Mouse (Mus musculus) heart, adult 2 months (tissue): ENCODE measurements around the gene Gm49403. TPM values are rescaled to one million over a fixed set of nuclear protein-coding genes. Genes with fewer than 3 reads are reported as not detected.

Source experiments
- DNase-seq, 2 experiments: peaks; one replicate each; pipeline ENCODE4 v3.0.0; 2021
- H3K27ac ChIP-seq: fragments of 200-600 bp; 2 replicates; pipeline ENCODE4 v1.8.1; 2022
- H3K27me3 ChIP-seq: fragments of 200-500 bp; 2 replicates; pipeline ENCODE4 v1.6.1; 2012; ENCODE audit warnings: mild to moderate bottlenecking, low read length, inconsistent platforms, mixed read lengths; ENCODE audit not compliant: control insufficient read depth, insufficient read depth
- H3K36me3 ChIP-seq: fragments of 200-500 bp; 2 replicates; pipeline ENCODE4 v1.6.1; 2012; ENCODE audit warnings: low read length, inconsistent platforms; ENCODE audit not compliant: control insufficient read depth, insufficient read depth
- H3K4me1 ChIP-seq: fragments of 200-500 bp; 2 replicates; pipeline ENCODE4 v1.6.1; 2011; ENCODE audit warnings: low read length; ENCODE audit not compliant: control insufficient read depth, insufficient read depth
- H3K4me3 ChIP-seq: fragments of 200-600 bp; 2 replicates; pipeline ENCODE4 v1.8.1; 2022
- H3K79me2 ChIP-seq: fragments of 200-500 bp; replicated peaks from 2 replicates; pipeline ENCODE4 v1.6.1; 2012; ENCODE audit warnings: mild to moderate bottlenecking, inconsistent platforms, low read length, moderate library complexity, mixed read lengths; ENCODE audit not compliant: control insufficient read depth, insufficient read depth
- H3K9ac ChIP-seq: fragments of 200-500 bp; 2 replicates; pipeline ENCODE4 v1.6.1; 2012; ENCODE audit warnings: low read depth, mild to moderate bottlenecking, control low read depth, inconsistent platforms, low read length, mixed read lengths
- CTCF ChIP-seq: fragments of 200-600 bp; IDR thresholded peaks from 2 replicates; pipeline ENCODE4 v1.8.1; 2022; ENCODE audit warnings: antibody characterized with exemption, mild to moderate bottlenecking, moderate library complexity
- EP300 ChIP-seq: fragments of 200-500 bp; IDR thresholded peaks from 2 replicates; pipeline ENCODE4 v1.6.1; 2011; ENCODE audit warnings: low read depth, low read length, control low read depth; ENCODE audit not compliant: insufficient read depth
- POLR2A ChIP-seq: fragments of 200-500 bp; IDR thresholded peaks from 2 replicates; pipeline ENCODE4 v1.6.1; 2011; ENCODE audit warnings: mild to moderate bottlenecking, low read depth, low read length, control low read depth; ENCODE audit not compliant: insufficient read depth
- WGBS: fragments of 180-500 bp; shearing (Covaris S2); methylation state at CpG from one replicate; pipeline ENCODE4 v1.1.7; 2018; 5-methylcytosine and 5-hydroxymethylcytosine counted together
- intact Hi-C: fragments of 180-260 bp; cut with DNase I; formaldehyde crosslinking; loops from one replicate; pipeline ENCODE4 v1.15.1; 2025
- polyA plus RNA-seq: library from polyadenylated mRNA; depleted of rRNA; stranded (reverse); fragments of >200 nt; gene quantifications from 2 replicates; pipeline ENCODE4 v1.2.3, GENCODE M21; 2012
- total RNA-seq, 2 experiments: library from RNA; stranded (reverse); gene quantifications; 2 replicates each; pipeline ENCODE4 v1.2.3; 2021

Gene Gm49403
- total and polyA plus RNA-seq, 3 experiments: not detected

DNA sequence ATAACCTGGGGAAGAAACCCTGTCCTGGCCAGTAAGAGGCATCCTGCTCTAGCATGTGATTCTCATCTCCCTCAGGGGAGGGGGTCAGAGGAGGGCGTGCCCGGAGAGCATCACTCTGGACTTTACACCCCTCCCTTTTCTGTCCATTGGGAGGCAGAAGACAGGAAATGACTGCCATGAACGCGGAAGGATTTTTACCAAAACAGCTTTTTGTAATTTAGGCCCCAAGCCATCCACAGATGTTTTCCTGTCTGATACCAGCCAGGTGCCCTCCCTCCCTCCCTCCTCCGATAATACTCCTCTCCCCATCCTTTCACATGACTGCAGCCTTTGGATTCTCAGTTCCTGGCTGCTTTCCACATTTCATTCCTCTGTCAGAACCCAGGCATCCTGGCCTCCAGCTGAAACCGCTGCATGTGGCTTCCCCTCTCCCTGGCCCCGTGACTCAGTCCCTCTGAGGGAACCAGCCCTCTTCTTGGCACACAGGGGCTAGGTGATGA lies 33.3 kb upstream of the Gm49403 start, which contains the start of gene Lrrn4cl:
Lrrn4cl (plus strand) TSS at position 367 of the 500 bp plus-strand sequence.
- TF ChIP-seq CTCF (no peak), EP300 (no peak), POLR2A (no peak)
- no peaks in the 10 kb centered on the region for H3K79me2 ChIP-seq
- H3K4me3 ChIP-seq: no peak within 1 kb of the TSS
- H3K27ac ChIP-seq: peak within 1 kb of the TSS; percentile 6; the same call in 1 of the 2 replicates
- intact Hi-C loops: no loop called here
- H3K36me3 ChIP-seq: no peaks in the 10 kb centered on the region
- DNase-seq: peak; percentile 42 to 57
- 10% methylated on average over 7 of the region's 7 CpGs for WGBS
- peaks cover 2% of the 10 kb centered on the region; the same call in 1 of the 2 replicates for H3K4me1 ChIP-seq
- H3K9ac ChIP-seq: no peak within 1 kb of the TSS
- H3K27me3 ChIP-seq: no peaks in the 10 kb centered on the region

DNA sequence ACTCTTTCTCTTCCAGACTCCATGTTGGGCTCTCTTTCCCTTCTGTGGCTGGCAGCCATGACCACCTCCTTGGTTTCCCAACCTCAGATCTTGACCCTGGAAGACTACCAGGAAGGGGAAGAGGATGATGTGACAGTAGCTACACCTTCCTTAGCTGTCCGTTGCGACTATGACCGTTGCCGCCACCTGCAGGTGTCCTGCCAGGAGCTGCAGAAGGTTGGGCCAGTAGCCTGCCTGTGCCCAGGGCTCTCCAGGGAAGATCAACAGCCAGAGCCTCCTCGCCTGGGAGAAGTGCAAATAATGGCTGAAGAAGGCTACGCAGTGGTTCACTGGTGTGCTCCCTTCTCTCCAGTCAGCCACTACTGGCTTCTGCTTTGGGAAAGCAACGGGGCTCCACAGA lies 32.1 kb upstream of the Gm49403 start:
- H3K27ac ChIP-seq: no peak overlapping the region
- WGBS: 62% methylated on average over 7 of the region's 7 CpGs
- no peaks in the 10 kb centered on the region for H3K36me3 ChIP-seq

DNA sequence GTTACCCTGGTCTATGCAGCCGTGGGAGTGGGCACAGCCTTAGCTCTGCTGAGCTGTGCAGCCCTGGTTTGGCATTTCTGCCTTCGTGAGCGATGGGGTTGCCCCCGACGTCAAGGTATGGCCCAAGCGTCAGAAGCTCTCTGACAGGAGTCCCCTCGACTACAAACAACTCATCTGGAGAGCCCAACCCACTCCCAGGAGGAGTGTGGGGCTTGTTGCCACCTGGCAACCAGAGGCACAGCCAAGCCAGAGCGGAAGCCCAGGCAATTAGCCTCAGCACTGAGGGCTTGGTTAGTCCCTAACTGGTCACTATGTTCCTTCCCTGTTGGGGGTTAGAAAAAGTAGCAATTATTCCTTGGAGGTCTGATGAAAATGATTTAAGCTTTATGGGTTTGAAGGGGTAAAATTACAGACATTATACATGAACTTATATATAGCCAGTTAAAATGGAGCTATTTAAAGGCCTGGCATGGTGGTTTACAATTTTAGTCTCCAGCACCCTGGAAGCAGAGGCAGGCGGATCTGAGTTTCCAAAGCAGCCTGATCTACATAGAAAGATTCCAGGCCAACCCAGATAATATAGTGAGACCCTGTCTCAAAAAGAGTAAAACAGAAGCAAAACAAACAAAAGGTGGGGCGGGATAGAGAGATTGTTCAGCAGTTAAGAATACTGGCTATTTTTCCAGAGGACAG lies 31.3 kb upstream of the Gm49403 start:
- Histone ChIP-seq H3K79me2 (no peaks in the 10 kb centered on the region), H3K36me3 (no peaks in the 10 kb centered on the region), H3K9ac (no peak overlapping the region), H3K27ac (no peak overlapping the region), H3K4me3 (no peak overlapping the region), H3K4me1 (peaks cover 2% of the 10 kb centered on the region; the same call in 1 of the 2 replicates), H3K27me3 (no peaks in the 10 kb centered on the region)
- 63% methylated on average over 10 of the region's 10 CpGs for WGBS
- TF ChIP-seq POLR2A (no peak), CTCF (no peak), EP300 (no peak)
- peak; percentile 47 to 63 for DNase-seq
- intact Hi-C loops: no loop called here

More for the DNA sequence above, 32.1 kb upstream of the Gm49403 start:
- TF ChIP-seq POLR2A (no peak), EP300 (no peak), CTCF (no peak)
- H3K79me2 ChIP-seq: no peaks in the 10 kb centered on the region
- intact Hi-C loops: no loop called here
- peaks cover 2% of the 10 kb centered on the region; the same call in 1 of the 2 replicates for H3K4me1 ChIP-seq
- DNase-seq: no peak
- no peak overlapping the region for H3K4me3 ChIP-seq
- no peak overlapping the region for H3K9ac ChIP-seq
- H3K27me3 ChIP-seq: no peaks in the 10 kb centered on the region

DNA sequence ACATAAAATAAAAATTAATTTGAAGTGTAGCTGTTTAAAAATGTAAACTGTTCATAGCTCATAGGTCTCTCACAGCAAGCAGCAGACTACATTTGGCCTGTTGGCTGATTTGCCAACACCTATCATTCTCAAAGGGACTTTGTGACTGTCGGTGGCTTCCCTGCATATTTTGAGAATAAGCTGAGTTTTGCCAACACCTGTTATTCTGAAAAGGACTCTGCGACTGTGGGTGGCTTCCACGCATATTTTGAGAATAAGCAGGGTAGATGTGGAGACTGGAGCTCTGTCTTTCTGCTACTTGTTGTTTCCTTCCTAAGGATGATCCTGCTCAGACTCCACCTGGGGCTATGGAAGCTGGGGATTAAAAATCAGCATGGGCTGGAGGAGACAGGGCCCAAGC lies 30.6 kb upstream of the Gm49403 start:
- no peaks in the 10 kb centered on the region for H3K36me3 ChIP-seq
- 78% methylated on average over 3 of the region's 3 CpGs for WGBS
- H3K27ac ChIP-seq: no peak overlapping the region
- intact Hi-C loops: no loop called here
- TF ChIP-seq POLR2A (no peak), CTCF (no peak), EP300 (no peak)
- no peak for DNase-seq
- no peaks in the 10 kb centered on the region for H3K79me2 ChIP-seq
- H3K27me3 ChIP-seq: no peaks in the 10 kb centered on the region
- H3K4me1 ChIP-seq: peaks cover 2% of the 10 kb centered on the region; the same call in 1 of the 2 replicates
- H3K4me3 ChIP-seq: no peak overlapping the region
- H3K9ac ChIP-seq: no peak overlapping the region

DNA sequence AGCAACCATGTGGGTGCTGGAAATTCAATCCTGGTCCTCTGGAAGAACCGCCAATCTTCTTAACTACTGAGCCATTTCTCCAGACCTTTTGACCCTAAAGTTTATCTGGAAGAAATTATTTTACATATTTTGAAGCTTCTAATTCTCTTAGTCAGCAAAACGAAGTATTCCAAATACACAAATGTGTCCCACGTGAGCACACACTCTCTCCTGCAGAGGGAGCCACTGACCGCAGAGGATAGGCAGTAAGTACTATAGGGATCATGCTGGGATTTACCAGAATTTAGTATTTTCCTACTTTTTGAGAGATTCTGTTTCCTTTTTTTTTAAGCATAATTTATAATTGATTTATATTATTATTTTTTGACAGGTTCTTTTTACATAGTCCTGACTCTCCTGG lies 26.0 kb upstream of the Gm49403 start:
- Histone ChIP-seq H3K36me3 (no peaks in the 10 kb centered on the region), H3K27ac (no peak overlapping the region), H3K4me3 (no peak overlapping the region), H3K9ac (no peak overlapping the region), H3K27me3 (0 out of 2 replicates have a peak, but pooled peaks cover 2% of the 10 kb centered on the region), H3K79me2 (no peaks in the 10 kb centered on the region), H3K4me1 (no peaks in the 10 kb centered on the region)
- TF ChIP-seq EP300 (no peak), CTCF (peak; percentile 83)
- no peak for DNase-seq
- intact Hi-C loops: loop anchor here (2.0 kb wide), 1 partner anchor 253 kb away; no protein-coding TSS in a partner anchor
- 36% methylated on average over 4 of the region's 4 CpGs for WGBS

DNA sequence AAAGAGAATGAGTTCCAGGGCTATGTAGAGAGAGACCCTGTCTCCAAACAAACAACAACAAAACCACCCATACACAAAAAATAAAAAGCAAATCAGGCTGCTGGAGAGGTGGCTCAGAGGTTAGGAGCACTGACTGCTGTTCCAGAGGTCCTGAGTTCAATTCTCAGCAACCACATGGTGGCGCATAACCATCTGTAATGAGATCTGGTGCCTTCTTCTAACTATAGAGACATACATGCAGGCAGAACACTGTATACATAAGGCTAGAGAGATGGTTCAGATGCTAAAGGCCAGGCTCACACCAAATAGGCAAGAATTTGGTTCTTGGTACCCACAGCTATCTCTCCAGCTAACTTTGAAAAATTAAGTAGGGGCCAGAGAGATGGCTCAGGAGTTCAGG lies 24.7 kb upstream of the Gm49403 start:
- Histone ChIP-seq H3K36me3 (no peaks in the 10 kb centered on the region), H3K4me3 (no peak overlapping the region), H3K27ac (no peak overlapping the region), H3K79me2 (no peaks in the 10 kb centered on the region), H3K9ac (no peak overlapping the region), H3K4me1 (no peaks in the 10 kb centered on the region), H3K27me3 (0 out of 2 replicates have a peak, but pooled peaks cover 2% of the 10 kb centered on the region)
- no peak for DNase-seq
- TF ChIP-seq CTCF (peak; percentile 63), POLR2A (no peak), EP300 (no peak)
- intact Hi-C loops: loop anchor here (2.0 kb wide), 1 partner anchor 252 kb away; no protein-coding TSS in a partner anchor
- WGBS: 29% methylated on average over 1 of the region's 1 CpGs
